Mouse (Mus musculus) T-cell, adult 2 months (primary cell): Measurements from ENCODE around the gene Crebrf.

Experiments
- DNase-seq: peaks from one replicate; pipeline ENCODE4 v3.0.0; 2022; ENCODE audit warnings: low spot score

Gene Crebrf

GRCm38 (mm10) chr17:26715271-26715758 is at the start of gene Crebrf:
Gene Crebrf (plus strand): TSS chr17:26715650.
- DNase-seq: peak; percentile 100

GRCm38 (mm10) chr17:26671268-26671667 is 44.2 kb upstream of the Crebrf start:
- no peak for DNase-seq

- no peak for DNase-seq
Measured at GRCm38 (mm10) chr17:26675845-26676244, 39.6 kb upstream of the Crebrf start.

GRCm38 (mm10) chr17:26676252-26676615 is 39.2 kb upstream of the Crebrf start:
- DNase-seq: peak; percentile 93

GRCm38 (mm10) chr17:26676616-26677376 is 38.7 kb upstream of the Crebrf start:
- DNase-seq: peak; percentile 60

GRCm38 (mm10) chr17:26677711-26678637 is 37.5 kb upstream of the Crebrf start:
- peak; percentile 19 for DNase-seq

GRCm38 (mm10) chr17:26681276-26681675 is 34.2 kb upstream of the Crebrf start:
- no peak for DNase-seq

- DNase-seq: no peak
Measured at GRCm38 (mm10) chr17:26686334-26687000, 29.0 kb upstream of the Crebrf start.

GRCm38 (mm10) chr17:26688795-26689735 is 26.4 kb upstream of the Crebrf start:
- no peak for DNase-seq

- DNase-seq: no peak
Measured at GRCm38 (mm10) chr17:26689810-26690209, 25.6 kb upstream of the Crebrf start.

GRCm38 (mm10) chr17:26690236-26690635 is 25.2 kb upstream of the Crebrf start:
- DNase-seq: no peak

GRCm38 (mm10) chr17:26691110-26691509 is 24.3 kb upstream of the Crebrf start:
- no peak for DNase-seq

- no peak for DNase-seq
Measured at GRCm38 (mm10) chr17:26693424-26693823, 22.0 kb upstream of the Crebrf start.

- DNase-seq: no peak
Measured at GRCm38 (mm10) chr17:26694171-26694570, 21.3 kb upstream of the Crebrf start.

GRCm38 (mm10) chr17:26695193-26695592 is 20.3 kb upstream of the Crebrf start:
- DNase-seq: no peak

GRCm38 (mm10) chr17:26698846-26699245 is 16.6 kb upstream of the Crebrf start:
- DNase-seq: peak; percentile 20

GRCm38 (mm10) chr17:26699819-26700616 is 15.4 kb upstream of the Crebrf start:
- no peak for DNase-seq

GRCm38 (mm10) chr17:26701565-26701964 is 13.9 kb upstream of the Crebrf start:
- no peak for DNase-seq

- DNase-seq: no peak
Measured at GRCm38 (mm10) chr17:26702621-26703020, 12.8 kb upstream of the Crebrf start.

GRCm38 (mm10) chr17:26703671-26704070 is 11.8 kb upstream of the Crebrf start:
- DNase-seq: no peak
